Mouse (Mus musculus) midbrain, embryonic 11.5 days (tissue): ENCODE data around the gene Wdcp. TPM values are rescaled to one million over a fixed set of nuclear protein-coding genes. Genes with fewer than 3 reads are reported as not detected.

ENCODE experiments used
- ATAC-seq: fragments of 200-750 bp; cut with Nextera tagmentation; 2 replicates; pipeline ENCODE4 v1.8.0; 2017; ENCODE audit warnings: moderate TSS enrichment, moderate library complexity; ENCODE audit not compliant: low FRiP score
- DNase-seq: peaks from one replicate; pipeline ENCODE4 v3.0.0; 2015; ENCODE audit warnings: low spot score; ENCODE audit errors: missing footprints
- H3K27ac ChIP-seq: fragments of 300-500 bp; sonication (generic); 2 replicates; pipeline ENCODE4 v1.5.1; 2014; ENCODE audit warnings: low read depth, low read length
- H3K27me3 ChIP-seq: fragments of 300-500 bp; sonication (generic); 2 replicates; pipeline ENCODE4 v1.6.1; 2014; ENCODE audit warnings: mild to moderate bottlenecking, low read length, moderate library complexity, mixed read lengths; ENCODE audit not compliant: control insufficient read depth, insufficient read depth
- H3K36me3 ChIP-seq: fragments of 300-500 bp; sonication (generic); 2 replicates; pipeline ENCODE4 v1.6.1; 2014; ENCODE audit warnings: mild to moderate bottlenecking, low read length, moderate library complexity, mixed read lengths; ENCODE audit not compliant: control insufficient read depth, insufficient read depth
- H3K4me1 ChIP-seq: fragments of 300-500 bp; sonication (generic); 2 replicates; pipeline ENCODE4 v1.6.1; 2014; ENCODE audit warnings: low read length; ENCODE audit not compliant: control insufficient read depth, insufficient read depth
- H3K4me2 ChIP-seq: fragments of 300-500 bp; sonication (generic); 2 replicates; pipeline ENCODE4 v1.6.1; 2014; ENCODE audit warnings: mild to moderate bottlenecking, moderate library complexity
- H3K4me3 ChIP-seq: fragments of 300-500 bp; sonication (generic); 2 replicates; pipeline ENCODE4 v1.5.1; 2014; ENCODE audit warnings: low read depth, low read length
- H3K9ac ChIP-seq: fragments of 300-500 bp; sonication (generic); 2 replicates; pipeline ENCODE4 v1.6.1; 2014; ENCODE audit warnings: low read length
- H3K9me3 ChIP-seq: fragments of 300-500 bp; sonication (generic); 2 replicates; pipeline ENCODE4 v1.6.1; 2016; ENCODE audit warnings: low read length; ENCODE audit not compliant: control insufficient read depth
- WGBS: fragments of 180-500 bp; shearing (Covaris S2); extraction: QIAGEN DNeasy Blood & Tissue Kit; methylation state at CpG from one replicate; pipeline ENCODE4 v1.1.7; 2014; 5-methylcytosine and 5-hydroxymethylcytosine counted together
- polyA plus RNA-seq: library from polyadenylated mRNA; unstranded; fragments of >200 nt; fragmentation: Nextera tagmentation; extraction: Ambion mirVana; gene quantifications from 2 replicates; pipeline ENCODE4 v1.2.1, GENCODE M21; 2014

The Wdcp gene
- polyA plus RNA-seq, 1 experiment from 2014 or later = 17.8 TPM

DNA sequence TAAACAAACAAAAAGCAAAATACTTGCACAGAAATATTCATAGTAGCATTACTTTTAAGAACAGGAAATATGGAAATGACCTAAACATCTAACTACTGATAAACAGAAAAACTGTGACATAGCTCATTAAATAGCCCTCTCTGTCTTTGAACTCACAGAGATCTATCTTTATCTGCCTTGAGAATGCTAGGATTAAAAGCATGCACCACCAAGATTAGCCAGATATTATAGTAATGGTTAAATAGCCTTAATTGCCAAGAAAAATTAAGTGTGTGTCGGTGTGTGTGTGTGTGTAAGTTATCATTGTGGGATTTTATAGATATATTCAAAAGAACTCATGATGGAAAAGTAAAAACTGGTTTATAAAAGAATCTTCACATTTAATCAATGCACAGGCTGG lies 46.8 kb downstream of the Wdcp start:
- no peak overlapping the region for H3K9ac ChIP-seq
- no peaks in the 10 kb centered on the region for H3K36me3 ChIP-seq
- H3K4me1 ChIP-seq = no peaks in the 10 kb centered on the region
- ATAC-seq (no peak), DNase-seq (no peak)
- H3K9me3 ChIP-seq = no peaks in the 10 kb centered on the region
- no peak overlapping the region for H3K4me3 ChIP-seq
- no peak overlapping the region for H3K4me2 ChIP-seq
- no peak overlapping the region for H3K27ac ChIP-seq
- H3K27me3 ChIP-seq = no peaks in the 10 kb centered on the region
- 96% methylated on average over 1 of the region's 1 CpGs for WGBS

DNA sequence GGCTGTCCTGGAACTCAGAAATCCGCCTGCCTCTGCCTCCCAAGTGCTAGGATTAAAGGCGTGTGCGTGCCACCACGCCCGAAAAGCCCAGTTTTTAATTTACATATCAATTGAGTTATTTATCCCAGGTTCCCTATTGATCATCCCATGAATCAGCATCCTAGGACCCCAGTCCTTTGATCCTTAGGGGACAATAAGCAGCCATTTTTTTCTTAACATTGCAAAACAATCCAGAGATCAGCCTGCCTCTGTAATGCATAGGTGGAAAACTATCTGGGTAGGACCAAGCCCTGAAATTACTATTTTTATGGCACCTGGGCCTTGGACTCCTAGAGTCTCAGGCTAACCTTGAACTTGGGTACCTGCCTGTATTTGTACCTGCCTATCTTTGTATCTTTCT lies 54.9 kb downstream of the Wdcp start:
- DNase-seq (no peak), ATAC-seq (no peak)
- Histone ChIP-seq H3K4me1 (no peaks in the 10 kb centered on the region), H3K9ac (no peak overlapping the region), H3K27ac (no peak overlapping the region), H3K4me3 (no peak overlapping the region), H3K36me3 (no peaks in the 10 kb centered on the region), H3K27me3 (no peaks in the 10 kb centered on the region), H3K4me2 (no peak overlapping the region), H3K9me3 (no peaks in the 10 kb centered on the region)
- WGBS = 89% methylated on average over 5 of the region's 5 CpGs

DNA sequence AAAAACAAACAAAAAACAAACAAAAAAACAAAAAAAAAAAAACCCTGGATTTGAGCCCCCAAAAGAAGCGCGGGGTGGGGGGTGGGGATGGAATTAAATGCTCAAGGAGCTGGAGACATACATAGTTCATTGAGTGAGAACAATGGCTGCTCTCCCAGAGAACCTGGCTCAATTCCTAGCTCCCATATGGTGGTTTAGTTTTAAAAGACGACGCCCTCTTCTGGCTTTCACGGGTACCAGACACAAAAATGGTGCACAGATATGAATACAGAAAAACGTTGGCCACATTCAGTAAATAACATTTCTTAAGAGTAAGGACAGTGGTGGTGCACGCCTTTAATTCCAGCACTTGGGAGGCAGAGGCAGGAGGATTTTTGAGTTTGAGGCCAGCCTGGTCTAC lies 62.8 kb downstream of the Wdcp start:
- ATAC-seq (no peak), DNase-seq (no peak)
- no peaks in the 10 kb centered on the region for H3K9me3 ChIP-seq
- H3K9ac ChIP-seq = no peak overlapping the region
- H3K27ac ChIP-seq = no peak overlapping the region
- 77% methylated on average over 7 of the region's 7 CpGs for WGBS
- no peaks in the 10 kb centered on the region for H3K36me3 ChIP-seq
- H3K4me2 ChIP-seq = no peak overlapping the region
- H3K27me3 ChIP-seq = no peaks in the 10 kb centered on the region
- H3K4me3 ChIP-seq = no peak overlapping the region
- no peaks in the 10 kb centered on the region for H3K4me1 ChIP-seq

DNA sequence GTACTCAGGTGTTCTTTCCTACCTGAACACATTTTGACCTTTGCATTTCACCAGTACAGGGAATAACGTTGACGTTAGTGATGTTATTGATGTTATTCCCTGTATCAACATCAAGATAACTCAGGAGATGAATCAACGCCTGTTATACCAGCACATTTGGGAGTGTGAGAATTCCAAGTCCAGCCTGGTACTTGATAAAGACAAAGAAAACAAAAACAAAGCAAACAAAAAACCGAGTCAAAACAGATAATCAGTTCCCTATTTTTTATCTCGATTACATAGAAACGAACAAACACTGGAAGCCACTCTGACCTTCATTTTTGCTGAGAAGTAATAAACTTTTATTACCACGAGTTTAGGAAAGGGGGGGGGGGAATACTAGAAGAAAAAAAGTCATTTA lies 63.4 kb downstream of the Wdcp start:
- WGBS = 66% methylated on average over 7 of the region's 7 CpGs
- Histone ChIP-seq H3K4me3 (peak overlapping the region; percentile 57), H3K27ac (no peak overlapping the region), H3K4me1 (no peaks in the 10 kb centered on the region), H3K4me2 (peak overlapping the region; percentile 89), H3K9ac (peak overlapping the region; percentile 76), H3K9me3 (no peaks in the 10 kb centered on the region), H3K36me3 (no peaks in the 10 kb centered on the region), H3K27me3 (no peaks in the 10 kb centered on the region)
- DNase-seq (no peak), ATAC-seq (no peak)

DNA sequence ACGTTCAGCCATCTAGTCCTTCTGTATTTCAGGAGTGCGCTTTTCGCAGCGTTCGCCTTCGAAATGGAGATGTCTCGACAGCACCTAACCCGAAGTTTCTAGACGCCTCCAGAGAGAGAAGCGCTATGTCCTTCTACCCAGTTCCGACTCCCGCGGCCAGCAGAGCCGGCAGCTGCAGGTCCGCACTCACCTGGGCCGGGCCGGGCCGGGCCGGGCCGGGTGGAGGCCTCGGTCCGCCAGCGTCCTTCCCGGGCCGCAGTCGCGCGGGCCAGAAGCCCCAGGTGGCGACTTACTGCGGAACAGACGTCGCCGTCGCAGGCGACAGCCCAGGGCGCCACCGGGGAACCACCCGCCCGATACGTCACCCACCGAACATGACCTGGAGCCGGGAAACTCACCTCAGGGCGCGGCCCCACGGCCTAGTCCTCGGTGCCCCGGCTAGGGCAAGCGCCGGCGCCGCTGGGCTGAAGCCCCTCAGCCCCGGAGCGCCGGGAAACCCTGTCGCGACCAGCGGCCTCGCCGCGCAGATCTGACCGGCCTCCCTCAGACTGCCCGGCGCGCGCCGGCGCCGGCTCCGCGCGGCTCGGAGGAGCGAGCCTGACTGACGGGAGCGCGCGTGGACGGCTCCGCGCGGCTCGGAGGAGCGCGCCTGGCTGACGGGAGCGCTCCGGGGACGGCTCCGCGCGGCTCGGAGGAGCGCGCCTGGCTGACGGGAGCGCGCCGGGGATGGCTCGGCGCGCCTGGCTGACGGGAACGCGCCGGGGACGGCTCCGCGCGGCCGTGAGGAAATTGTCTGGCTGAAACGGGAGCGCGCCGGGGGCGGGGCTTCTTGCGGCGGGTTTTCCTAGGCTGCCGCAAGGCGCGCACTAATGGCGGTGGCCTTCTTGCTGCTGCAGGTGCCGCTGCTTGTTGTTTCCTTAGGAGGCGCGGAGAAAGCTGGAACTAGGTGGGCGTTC lies 64.1 kb downstream of the Wdcp start, which contains the start of gene Ubxn2a:
Ubxn2a (minus strand) TSS at position 755 of the 956 bp plus-strand sequence.
- under 1% methylated on average over 113 of the region's 125 CpGs for WGBS
- H3K4me1 ChIP-seq = no peaks in the 10 kb centered on the region

DNA sequence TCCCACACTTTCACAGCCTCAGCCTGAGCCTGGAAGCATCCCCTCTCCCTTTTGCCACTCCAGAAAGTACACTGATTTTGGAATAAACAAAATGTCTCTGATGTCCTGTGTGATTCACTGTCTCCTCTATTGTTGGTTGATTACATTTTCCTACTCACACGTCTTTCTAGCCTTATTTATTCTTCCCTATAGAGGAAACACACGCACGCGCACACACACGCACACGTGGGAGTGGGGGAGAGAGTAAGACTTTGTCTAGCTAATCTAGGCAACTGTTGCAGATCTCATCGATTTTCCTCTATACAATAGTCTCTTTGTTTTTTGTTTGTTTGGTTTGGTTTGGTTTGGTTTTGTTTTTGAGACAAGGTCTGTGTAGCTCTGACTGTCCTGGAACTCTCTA lies 65.3 kb downstream of the Wdcp start:
- Histone ChIP-seq H3K9me3 (no peaks in the 10 kb centered on the region), H3K27me3 (no peaks in the 10 kb centered on the region), H3K9ac (no peak overlapping the region), H3K4me3 (no peak overlapping the region), H3K4me2 (no peak overlapping the region), H3K27ac (no peak overlapping the region), H3K36me3 (no peaks in the 10 kb centered on the region), H3K4me1 (no peaks in the 10 kb centered on the region)
- DNase-seq (no peak), ATAC-seq (no peak)
- WGBS = 95% methylated on average over 7 of the region's 7 CpGs

More for the DNA sequence above, 64.1 kb downstream of the Wdcp start, which contains the start of gene Ubxn2a:
- Histone ChIP-seq H3K9ac (peak within 1 kb of the TSS; percentile 76), H3K4me2 (peak within 1 kb of the TSS; percentile 89), H3K9me3 (no peaks in the 10 kb centered on the region), H3K27ac (no peak within 1 kb of the TSS; the same call in 1 of the 2 replicates), H3K4me3 (peak within 1 kb of the TSS; percentile 57), H3K36me3 (no peaks in the 10 kb centered on the region), H3K27me3 (no peaks in the 10 kb centered on the region)
- peak; percentile 95 for ATAC-seq
- DNase-seq = peak; percentile 99

Other genes starting within 250 kb of the Wdcp start
- gene Fam228a, start 104.9 kb upstream of the Wdcp start, polyA plus RNA-seq = 0.19 and 0.41 TPM in 2 replicates
- 3.8 and 6.2 TPM in 2 replicates for gene Pfn4, start 74.3 kb upstream of the Wdcp start, polyA plus RNA-seq
- 4.2 and 4.3 TPM in 2 replicates for gene Fam228b, start 74.0 kb upstream of the Wdcp start, polyA plus RNA-seq
- gene Sf3b6, start 25.8 kb upstream of the Wdcp start, polyA plus RNA-seq = 367 and 402 TPM in 2 replicates
- 6.3 and 9.0 TPM in 2 replicates for gene Fkbp1b, start 1.7 kb upstream of the Wdcp start, polyA plus RNA-seq
- 3.6 and 4.1 TPM in 2 replicates for gene Mfsd2b, start 31.1 kb downstream of the Wdcp start, polyA plus RNA-seq
- gene Ubxn2a, start 64.4 kb downstream of the Wdcp start, polyA plus RNA-seq = 20.3 and 23.7 TPM in 2 replicates
- gene Atad2b, start 74.0 kb downstream of the Wdcp start, polyA plus RNA-seq = 20.4 and 22.3 TPM in 2 replicates